Mouse (Mus musculus) forebrain, embryonic 16.5 days (tissue): ENCODE data around the gene Angptl2. TPM values are rescaled to one million over a fixed set of nuclear protein-coding genes. Genes with fewer than 3 reads are reported as not detected.
A peak's percentile ranks its signal among the peaks of the same experiment; 100 is the strongest.

Experiments used
- ATAC-seq: fragments of 200-750 bp; cut with Nextera tagmentation; 2 replicates; pipeline ENCODE4 v1.8.0; 2017; ENCODE audit warnings: mild to moderate bottlenecking, moderate library complexity
- H3K27ac ChIP-seq: fragments of 300-500 bp; sonication (generic); 2 replicates; pipeline ENCODE4 v1.5.1; 2014; ENCODE audit warnings: low read length, control low read depth
- H3K27me3 ChIP-seq: fragments of 300-500 bp; sonication (generic); replicated peaks from 2 replicates; pipeline ENCODE4 v1.6.1; 2014; ENCODE audit warnings: low read length; ENCODE audit not compliant: control insufficient read depth, insufficient read depth
- H3K36me3 ChIP-seq: fragments of 300-500 bp; sonication (generic); 2 replicates; pipeline ENCODE4 v1.6.1; 2014; ENCODE audit not compliant: control insufficient read depth, insufficient read depth
- H3K4me1 ChIP-seq: fragments of 300-500 bp; sonication (generic); replicated peaks from 2 replicates; pipeline ENCODE4 v1.6.1; 2014; ENCODE audit warnings: low read length; ENCODE audit not compliant: control insufficient read depth, insufficient read depth
- H3K4me2 ChIP-seq: fragments of 300-500 bp; sonication (generic); 2 replicates; pipeline ENCODE4 v1.6.1; 2014; ENCODE audit warnings: mild to moderate bottlenecking, low read length, control low read depth
- H3K4me3 ChIP-seq: fragments of 300-500 bp; sonication (generic); replicated peaks from 2 replicates; pipeline ENCODE4 v1.5.1; 2014; ENCODE audit warnings: mild to moderate bottlenecking, low read length, control low read depth
- H3K9ac ChIP-seq: fragments of 300-500 bp; sonication (generic); replicated peaks from 2 replicates; pipeline ENCODE4 v1.6.1; 2014; ENCODE audit warnings: low read depth, low read length, control low read depth
- H3K9me3 ChIP-seq: fragments of 300-500 bp; sonication (generic); 2 replicates; pipeline ENCODE4 v1.6.1; 2016; ENCODE audit warnings: low read length; ENCODE audit not compliant: control insufficient read depth
- WGBS: fragments of 180-500 bp; shearing (Covaris S2); extraction: QIAGEN DNeasy Blood & Tissue Kit; methylation state at CpG from one replicate; pipeline ENCODE4 v1.1.7; 2014; 5-methylcytosine and 5-hydroxymethylcytosine counted together
- polyA plus RNA-seq: library from polyadenylated mRNA; unstranded; fragments of >200 nt; fragmentation: Nextera tagmentation; extraction: Ambion mirVana; gene quantifications from 2 replicates; pipeline ENCODE4 v1.2.1, GENCODE M21; 2015

The Angptl2 gene
- polyA plus RNA-seq: 12.0 and 14.3 TPM in 2 replicates

- Histone ChIP-seq H3K27ac (peak within 1 kb of the TSS; percentile 86), H3K36me3 (no peaks in the 10 kb centered on the region), H3K4me3 (peak within 1 kb of the TSS; percentile 45), H3K27me3 (no peaks in the 10 kb centered on the region), H3K9me3 (no peaks in the 10 kb centered on the region), H3K9ac (peak within 1 kb of the TSS; percentile 61), H3K4me1 (peaks cover 39% of the 10 kb centered on the region), H3K4me2 (peak within 1 kb of the TSS; percentile 63)
- WGBS: 1% methylated on average over 22 of the region's 22 CpGs
- peak; percentile 97 for ATAC-seq
Measured at GRCm38 (mm10) chr2:33215700-33216509, at the start of gene Angptl2. TSS of gene Angptl2 (plus strand) at chr2:33216069.

GRCm38 (mm10) chr2:33167060-33167459, 48.8 kb upstream of the Angptl2 start:
- 93% methylated on average over 3 of the region's 3 CpGs for WGBS
- H3K36me3 ChIP-seq: peaks cover 4% of the 10 kb centered on the region

GRCm38 (mm10) chr2:33169445-33169844, 46.4 kb upstream of the Angptl2 start:
- Histone ChIP-seq H3K9ac (no peak overlapping the region), H3K4me2 (no peak overlapping the region), H3K4me1 (peaks cover 11% of the 10 kb centered on the region), H3K27me3 (no peaks in the 10 kb centered on the region), H3K9me3 (no peaks in the 10 kb centered on the region), H3K27ac (no peak overlapping the region), H3K4me3 (no peak overlapping the region), H3K36me3 (peaks cover 11% of the 10 kb centered on the region)
- ATAC-seq: no peak
- WGBS: 89% methylated on average over 6 of the region's 6 CpGs

More at GRCm38 (mm10) chr2:33167060-33167459, 48.8 kb upstream of the Angptl2 start:
- H3K9me3 ChIP-seq: no peaks in the 10 kb centered on the region
- H3K4me1 ChIP-seq: peaks cover 11% of the 10 kb centered on the region
- H3K27me3 ChIP-seq: no peaks in the 10 kb centered on the region
- ATAC-seq: no peak
- H3K9ac ChIP-seq: no peak overlapping the region
- H3K4me3 ChIP-seq: no peak overlapping the region
- no peak overlapping the region for H3K27ac ChIP-seq
- no peak overlapping the region for H3K4me2 ChIP-seq

DNA sequence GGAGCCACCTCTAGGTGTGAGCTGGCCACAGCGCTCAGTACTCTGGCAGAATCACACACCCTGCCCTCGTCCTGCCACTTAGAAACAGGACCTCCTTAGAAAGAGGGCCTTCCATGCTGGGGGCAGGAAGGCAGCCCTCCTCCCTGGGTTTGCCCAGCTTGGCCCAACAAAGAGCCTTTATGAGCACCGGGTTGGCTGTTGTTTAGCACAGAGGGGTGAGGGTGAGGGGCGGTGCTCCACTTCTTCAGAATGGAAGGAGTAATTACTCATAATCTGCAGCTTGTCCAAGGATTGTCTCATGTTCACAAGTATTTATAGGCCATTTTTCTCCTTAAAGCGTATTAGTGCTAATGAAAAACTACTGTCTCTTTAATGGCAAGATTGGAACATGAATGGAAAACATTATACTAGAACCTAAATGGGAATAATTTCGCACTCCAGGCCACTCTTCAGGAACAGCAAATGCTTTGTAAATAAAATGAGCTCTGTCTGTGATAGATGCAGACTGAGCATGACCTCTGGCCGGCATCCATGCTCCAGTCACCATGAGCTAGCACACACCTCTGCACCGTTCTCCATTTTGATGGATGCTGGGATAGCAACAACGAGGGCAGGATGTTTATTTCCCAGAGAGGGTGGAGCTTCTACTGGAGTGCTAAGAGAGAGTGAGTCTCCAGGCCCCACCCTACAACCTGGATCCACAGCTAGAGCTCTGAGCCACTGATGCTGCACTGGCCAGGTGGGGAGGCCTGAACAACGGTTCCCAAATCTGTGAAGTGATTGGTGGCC, 44.9 kb upstream of the Angptl2 start:
- H3K9ac ChIP-seq: no peak overlapping the region
- no peak overlapping the region for H3K4me3 ChIP-seq
- peaks cover 8% of the 10 kb centered on the region for H3K4me1 ChIP-seq
- 0 out of 2 replicates have a peak overlapping the region, but pooled peaks have one; percentile 1 for H3K27ac ChIP-seq
- no peak overlapping the region for H3K4me2 ChIP-seq
- H3K27me3 ChIP-seq: no peaks in the 10 kb centered on the region
- peak; percentile 62 for ATAC-seq
- WGBS: 18% methylated on average over 10 of the region's 10 CpGs
- H3K9me3 ChIP-seq: no peaks in the 10 kb centered on the region
- peaks cover 11% of the 10 kb centered on the region for H3K36me3 ChIP-seq

DNA sequence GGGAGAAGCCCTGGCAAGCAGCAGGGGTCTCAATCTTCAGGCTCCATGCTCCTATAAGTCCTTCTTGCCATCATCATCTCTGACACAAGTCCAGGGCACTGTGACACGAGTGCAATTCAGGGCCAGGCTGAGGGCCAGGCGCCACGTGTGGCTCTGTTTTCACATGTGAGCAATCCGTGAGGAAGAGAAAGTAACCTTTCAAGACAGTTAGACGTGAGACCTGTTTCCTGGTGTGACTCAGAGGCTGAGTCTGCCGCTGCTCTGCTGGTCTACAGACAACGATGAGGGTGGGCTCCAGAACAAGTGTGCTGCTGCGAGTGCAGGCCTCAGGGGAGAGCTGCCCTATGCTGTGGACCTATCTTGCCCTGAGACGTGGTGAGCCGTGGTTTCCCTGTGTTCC, 42.7 kb upstream of the Angptl2 start:
- no peak for ATAC-seq
- WGBS: 83% methylated on average over 10 of the region's 10 CpGs
- no peak overlapping the region for H3K4me2 ChIP-seq
- no peak overlapping the region for H3K27ac ChIP-seq
- no peak overlapping the region for H3K4me3 ChIP-seq
- no peaks in the 10 kb centered on the region for H3K9me3 ChIP-seq
- no peaks in the 10 kb centered on the region for H3K27me3 ChIP-seq
- H3K4me1 ChIP-seq: peaks cover 8% of the 10 kb centered on the region
- H3K36me3 ChIP-seq: peaks cover 11% of the 10 kb centered on the region
- H3K9ac ChIP-seq: no peak overlapping the region

- Histone ChIP-seq H3K9ac (no peak overlapping the region), H3K9me3 (no peaks in the 10 kb centered on the region), H3K4me1 (peaks cover 12% of the 10 kb centered on the region), H3K27me3 (no peaks in the 10 kb centered on the region), H3K36me3 (peaks cover 11% of the 10 kb centered on the region), H3K4me3 (no peak overlapping the region), H3K4me2 (no peak overlapping the region), H3K27ac (no peak overlapping the region)
- ATAC-seq: no peak
- 86% methylated on average over 7 of the region's 7 CpGs for WGBS
Measured at GRCm38 (mm10) chr2:33173686-33174085, 42.2 kb upstream of the Angptl2 start.

DNA sequence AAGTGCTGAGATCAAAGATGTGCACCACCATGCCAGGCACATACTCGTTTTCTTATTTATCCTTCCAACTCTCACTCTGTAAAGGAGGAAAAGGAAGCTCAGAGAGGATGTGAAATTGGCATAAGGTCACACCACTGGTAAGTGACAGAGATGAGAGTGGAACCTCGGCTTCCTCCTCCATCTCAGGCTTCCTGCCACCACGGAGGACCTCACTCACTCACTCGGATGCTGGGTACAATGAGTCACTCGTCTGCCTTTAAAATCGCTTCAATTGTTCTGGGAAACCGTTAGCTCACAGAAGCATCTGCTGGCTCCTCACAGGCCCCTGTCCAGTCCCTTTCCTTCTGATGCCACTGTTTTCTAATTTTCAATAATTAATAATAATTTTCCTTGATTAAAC, 39.4 kb upstream of the Angptl2 start:
- Histone ChIP-seq H3K27ac (no peak overlapping the region), H3K9me3 (no peaks in the 10 kb centered on the region), H3K4me3 (no peak overlapping the region), H3K36me3 (peaks cover 8% of the 10 kb centered on the region), H3K27me3 (no peaks in the 10 kb centered on the region), H3K4me1 (peaks cover 25% of the 10 kb centered on the region), H3K4me2 (no peak overlapping the region), H3K9ac (no peak overlapping the region)
- WGBS: 43% methylated on average over 7 of the region's 7 CpGs
- no peak for ATAC-seq

DNA sequence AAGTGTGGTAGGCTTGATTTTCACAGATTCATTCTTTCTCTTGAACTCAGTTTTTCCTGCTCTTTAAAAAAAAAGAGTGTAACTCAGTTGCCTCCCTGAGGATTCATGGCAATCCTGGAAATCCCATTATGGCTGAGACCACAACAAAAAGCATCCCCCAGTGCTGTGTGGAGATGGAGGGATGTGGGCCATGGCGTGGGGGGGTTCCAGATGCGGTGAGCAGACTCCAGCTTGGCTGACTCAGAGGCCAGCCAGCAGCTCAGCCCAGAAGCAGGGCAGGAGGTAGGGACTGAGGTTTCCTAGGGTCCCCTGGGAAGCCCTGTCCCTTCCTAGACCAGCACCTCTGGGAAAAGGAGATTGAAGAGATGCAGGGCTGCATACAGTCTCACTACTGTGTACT, 38.9 kb upstream of the Angptl2 start:
- H3K27ac ChIP-seq: no peak overlapping the region
- peaks cover 8% of the 10 kb centered on the region for H3K36me3 ChIP-seq
- no peak for ATAC-seq
- WGBS: 56% methylated on average over 2 of the region's 2 CpGs
- no peak overlapping the region for H3K4me2 ChIP-seq
- H3K27me3 ChIP-seq: no peaks in the 10 kb centered on the region
- H3K9me3 ChIP-seq: no peaks in the 10 kb centered on the region
- no peak overlapping the region for H3K4me3 ChIP-seq
- peaks cover 25% of the 10 kb centered on the region for H3K4me1 ChIP-seq
- H3K9ac ChIP-seq: no peak overlapping the region

DNA sequence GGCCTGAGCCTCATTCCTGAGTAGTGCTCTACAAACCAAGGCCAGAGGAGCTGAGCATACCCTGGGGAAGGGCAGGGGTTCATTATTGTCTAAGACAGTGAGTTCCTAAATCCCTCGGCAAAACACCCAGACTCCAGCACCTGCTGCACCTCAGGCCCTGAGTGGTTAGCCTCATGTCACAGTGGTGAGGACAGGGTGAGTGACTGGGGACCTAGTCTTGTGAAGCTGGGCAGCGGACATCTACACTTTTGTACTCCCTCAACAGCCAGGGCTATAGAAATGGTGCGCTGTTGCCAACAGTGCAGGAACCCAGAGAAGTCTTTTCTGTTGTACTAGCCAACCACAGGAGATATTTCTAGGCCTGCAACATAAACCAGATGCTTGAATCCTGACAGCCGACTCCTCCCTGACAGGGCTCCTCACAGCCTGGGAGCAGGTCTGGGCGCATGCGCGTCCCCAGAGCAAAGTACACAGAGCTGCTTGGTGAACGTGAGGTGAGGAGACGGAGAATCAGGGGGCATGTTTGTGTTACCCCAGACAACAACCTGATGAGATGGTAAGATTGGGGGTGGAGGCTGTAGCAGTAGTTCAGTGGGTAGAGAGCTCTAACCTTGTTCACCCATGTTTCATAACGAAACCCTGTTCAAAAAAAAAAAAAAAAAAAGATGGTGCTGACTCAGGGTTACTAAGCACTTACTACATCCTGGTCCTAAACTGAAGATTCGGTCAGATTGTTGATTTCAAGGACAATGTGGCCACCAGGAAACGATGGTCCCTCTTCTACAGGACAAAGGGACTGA, 38.2 kb upstream of the Angptl2 start:
- H3K27me3 ChIP-seq: no peaks in the 10 kb centered on the region
- H3K36me3 ChIP-seq: peaks cover 3% of the 10 kb centered on the region; the same call in 1 of the 2 replicates
- peaks cover 25% of the 10 kb centered on the region for H3K4me1 ChIP-seq
- no peak overlapping the region for H3K4me2 ChIP-seq
- no peak for ATAC-seq
- 90% methylated on average over 12 of the region's 12 CpGs for WGBS
- no peak overlapping the region for H3K4me3 ChIP-seq
- no peak overlapping the region for H3K27ac ChIP-seq
- no peaks in the 10 kb centered on the region for H3K9me3 ChIP-seq
- H3K9ac ChIP-seq: no peak overlapping the region
